Mouse (Mus musculus) mesoderm, embryonic 11.5 days (tissue): ENCODE measurements around the gene Mfap4.

Experiments used
- DNase-seq: peaks from one replicate; pipeline ENCODE4 v3.0.0-alpha.2; 2012; ENCODE audit warnings: low read depth, low spot score

Gene Mfap4

DNA sequence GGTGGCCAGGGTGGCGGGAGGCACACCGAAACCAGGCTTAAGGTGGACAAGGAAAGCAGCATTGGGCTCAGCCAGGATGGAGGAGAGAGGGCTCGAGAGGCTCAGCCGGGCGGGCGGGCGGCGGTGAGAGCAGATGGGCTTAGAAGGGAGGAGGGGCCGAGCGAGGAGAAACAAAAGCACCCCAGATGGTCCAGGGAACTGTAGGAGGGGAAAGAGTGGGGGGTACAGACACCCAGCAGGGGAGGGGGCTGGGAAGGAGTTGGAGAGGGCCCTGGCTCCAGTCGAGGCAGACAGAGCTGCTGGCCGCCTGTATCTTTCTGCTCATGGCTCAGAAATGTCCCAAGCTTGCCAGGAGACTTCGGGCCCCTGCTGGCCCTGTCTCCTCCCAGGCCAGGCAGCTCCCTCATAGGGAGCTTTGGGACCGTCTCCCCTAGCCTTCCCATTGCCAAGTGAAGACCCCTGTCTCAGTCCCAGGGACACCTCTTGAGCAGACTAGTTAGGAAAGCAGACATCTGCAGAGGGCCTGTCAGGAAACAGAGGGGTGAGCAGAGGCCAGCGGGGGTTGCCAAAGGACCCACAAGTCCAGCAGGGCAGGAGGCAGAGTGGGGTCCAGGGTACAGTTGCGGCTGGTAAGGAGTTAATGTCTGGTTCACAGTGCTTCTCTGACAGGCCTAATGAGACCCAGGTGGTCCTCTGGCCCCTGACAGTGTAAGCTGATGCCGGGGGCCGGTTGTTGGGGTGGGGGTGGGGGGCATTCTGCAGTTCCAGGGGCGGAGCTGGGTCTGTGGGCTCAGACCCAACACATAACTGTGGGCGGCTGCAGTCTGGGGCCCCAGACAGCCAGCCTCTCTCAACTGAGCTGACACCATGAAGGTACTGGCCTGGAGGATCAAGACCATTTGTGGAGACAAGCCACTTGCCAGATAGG is at the start of gene Mfap4:
Mfap4 (plus strand) TSS at position 819 of the 928 bp plus-strand sequence.
- DNase-seq: peak; percentile 89

DNA sequence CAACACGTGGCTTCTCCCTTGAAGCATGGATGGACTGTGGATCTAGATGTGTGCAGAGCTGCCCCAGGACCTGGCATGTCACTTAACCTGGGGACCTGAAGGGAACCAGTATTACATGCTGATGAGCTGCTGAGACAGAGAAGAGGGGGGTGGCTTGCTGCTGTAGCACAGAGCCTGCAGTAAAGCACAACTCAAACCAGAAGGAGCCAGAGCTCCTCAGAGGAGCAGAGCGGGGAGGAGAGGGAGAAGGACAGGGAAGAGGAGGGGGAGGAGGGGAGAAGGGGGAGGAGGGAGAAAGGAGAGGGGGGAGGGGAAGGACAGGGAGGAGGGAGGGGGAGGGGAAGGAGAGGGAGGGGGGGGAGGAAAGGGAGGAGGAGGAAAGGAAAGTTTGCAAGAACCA is 48.9 kb upstream of the Mfap4 start:
- no peak for DNase-seq

DNA sequence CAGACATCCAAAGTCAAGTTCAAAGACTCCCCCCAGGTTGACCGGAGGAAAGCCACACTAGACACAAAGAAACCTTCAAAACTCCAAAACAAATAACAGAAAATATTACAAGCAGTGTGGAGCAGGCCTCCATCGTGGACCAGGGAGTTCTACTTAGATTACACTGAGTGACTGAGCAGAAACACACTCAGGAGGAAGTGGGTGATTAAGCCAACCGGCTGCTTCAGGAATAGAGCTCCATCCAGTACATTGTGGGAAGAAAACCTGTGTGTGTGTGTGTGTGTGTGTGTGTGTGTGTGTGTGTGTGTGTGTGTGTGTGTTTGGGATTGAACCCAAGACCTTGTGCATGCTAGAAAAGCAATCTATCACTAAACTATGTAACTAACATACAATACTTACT is 46.1 kb upstream of the Mfap4 start:
- no peak for DNase-seq

DNA sequence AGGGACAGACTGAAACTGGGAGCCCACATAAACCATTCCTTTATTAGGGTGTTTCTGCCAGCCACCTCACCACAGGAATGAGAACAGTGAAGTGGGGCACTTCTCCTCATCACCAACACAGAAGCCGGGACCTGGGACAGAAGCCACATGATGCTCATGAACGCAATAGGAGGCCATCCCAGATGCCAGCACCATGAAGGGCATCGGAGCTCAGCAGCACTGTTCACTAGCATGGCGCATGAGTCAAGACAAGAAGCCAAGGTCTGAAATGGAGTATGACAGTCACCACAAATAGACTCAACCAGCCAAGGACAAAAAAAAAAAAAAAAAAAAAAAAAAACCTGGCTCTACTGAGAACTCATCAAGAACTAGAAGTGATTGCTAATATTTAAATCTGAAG is 44.8 kb upstream of the Mfap4 start:
- DNase-seq: no peak

DNA sequence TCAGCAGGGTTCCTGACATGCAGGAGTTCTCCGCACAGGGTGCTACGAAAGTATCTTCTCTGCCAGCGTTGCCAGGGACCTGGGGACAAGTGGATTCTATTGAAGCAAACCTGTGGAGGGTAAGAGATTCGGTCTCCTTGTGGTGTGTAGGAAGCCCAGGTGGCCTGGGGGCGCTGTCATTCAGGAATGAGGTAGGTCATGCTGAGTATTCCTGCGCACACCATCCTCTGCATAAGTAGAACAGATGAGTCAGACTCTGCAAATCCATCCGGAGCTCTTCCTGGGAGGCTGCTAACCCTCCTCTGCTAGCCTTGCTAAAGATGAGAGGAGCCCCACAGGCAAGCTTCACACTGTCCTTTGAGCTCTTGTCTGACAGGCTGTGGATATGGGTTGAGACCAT is 43.6 kb upstream of the Mfap4 start:
- no peak for DNase-seq

DNA sequence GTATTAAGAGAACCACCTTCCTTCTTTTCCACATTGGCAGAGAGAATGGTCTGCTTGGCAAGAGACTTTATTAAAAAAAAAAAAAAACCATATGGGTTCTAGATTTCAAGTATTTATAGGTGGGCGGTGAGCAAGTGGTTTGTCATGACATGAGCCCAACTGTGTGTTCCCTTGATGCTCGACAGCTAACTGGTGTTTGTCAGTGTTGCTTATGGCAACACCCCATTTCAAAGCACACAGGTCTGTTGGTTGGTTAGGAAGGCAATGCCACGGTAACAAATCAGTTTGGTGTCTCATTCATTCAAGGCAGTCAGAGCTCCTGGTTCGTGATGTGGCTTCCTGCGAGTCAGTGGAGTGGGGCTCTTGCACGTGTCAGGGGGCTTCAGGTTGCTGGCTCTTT is 41.4 kb upstream of the Mfap4 start:
- DNase-seq: no peak

DNA sequence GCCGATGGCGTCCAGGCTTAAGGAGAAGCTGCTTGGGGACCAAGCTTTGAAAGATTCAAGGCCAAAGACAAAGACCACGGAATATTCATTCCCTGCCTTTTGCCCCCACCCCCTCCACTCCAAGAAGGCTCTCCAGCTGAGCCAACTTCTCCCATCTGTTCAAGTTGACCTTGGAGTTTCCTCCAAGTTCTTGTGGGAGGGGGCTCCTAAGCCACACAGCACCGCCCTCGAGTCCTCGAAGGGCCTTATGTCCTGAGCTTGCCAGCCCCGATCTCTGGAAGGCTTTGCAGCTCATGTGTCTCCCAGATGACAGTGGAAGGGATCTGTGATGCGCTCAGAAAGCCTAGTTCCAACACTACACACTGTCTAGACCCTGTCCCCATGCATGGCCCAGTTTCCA is 37.9 kb upstream of the Mfap4 start:
- no peak for DNase-seq

DNA sequence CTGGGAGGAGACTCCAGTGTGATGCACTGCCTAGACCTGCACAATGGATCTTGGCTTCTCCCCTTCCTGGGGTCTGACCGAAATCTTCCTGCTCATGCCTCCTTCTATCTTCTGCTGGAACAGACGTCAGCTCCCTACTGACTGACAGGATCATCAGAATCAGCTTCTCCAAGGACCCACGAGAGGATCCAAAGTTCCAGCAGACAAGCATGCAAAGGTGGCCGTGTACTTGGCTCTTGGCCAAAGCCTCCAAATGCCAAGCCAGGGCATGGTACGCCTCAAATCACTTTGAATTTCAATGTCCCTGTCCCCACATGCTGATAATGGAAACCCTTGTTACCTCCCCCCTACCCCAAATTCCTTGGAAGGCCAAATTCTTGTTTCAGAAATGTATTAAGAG is 37.2 kb upstream of the Mfap4 start:
- no peak for DNase-seq

DNA sequence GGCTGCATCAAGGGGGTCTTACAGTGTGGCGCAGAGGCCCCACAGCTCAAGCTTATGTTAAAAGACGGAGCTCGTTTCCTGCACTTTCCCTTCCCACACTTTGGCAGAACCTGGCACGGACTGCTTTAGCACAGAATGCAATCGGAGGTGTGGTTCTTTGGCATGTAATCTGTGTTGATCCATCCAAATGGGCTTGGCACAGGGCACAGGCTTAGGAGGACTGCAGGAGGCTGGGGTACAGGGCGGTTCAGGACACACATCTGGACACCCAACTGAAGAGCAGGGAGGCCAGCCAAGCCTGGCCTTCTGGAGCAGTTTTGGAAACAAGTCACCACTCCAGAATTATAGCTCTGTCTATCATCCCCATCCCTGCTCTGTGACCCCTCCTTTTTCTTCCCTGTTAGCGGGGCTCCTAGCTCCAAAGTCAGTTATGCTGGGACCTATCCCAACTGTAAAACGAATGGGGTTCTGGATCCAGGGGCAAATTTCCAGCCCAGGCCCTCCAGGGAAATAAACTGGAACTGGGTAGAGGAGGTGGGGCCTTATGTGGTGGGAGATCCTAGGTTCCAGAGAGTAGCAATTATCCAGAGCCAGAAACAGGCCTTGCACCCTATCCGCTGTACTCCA is 36.5 kb upstream of the Mfap4 start:
- DNase-seq: no peak

DNA sequence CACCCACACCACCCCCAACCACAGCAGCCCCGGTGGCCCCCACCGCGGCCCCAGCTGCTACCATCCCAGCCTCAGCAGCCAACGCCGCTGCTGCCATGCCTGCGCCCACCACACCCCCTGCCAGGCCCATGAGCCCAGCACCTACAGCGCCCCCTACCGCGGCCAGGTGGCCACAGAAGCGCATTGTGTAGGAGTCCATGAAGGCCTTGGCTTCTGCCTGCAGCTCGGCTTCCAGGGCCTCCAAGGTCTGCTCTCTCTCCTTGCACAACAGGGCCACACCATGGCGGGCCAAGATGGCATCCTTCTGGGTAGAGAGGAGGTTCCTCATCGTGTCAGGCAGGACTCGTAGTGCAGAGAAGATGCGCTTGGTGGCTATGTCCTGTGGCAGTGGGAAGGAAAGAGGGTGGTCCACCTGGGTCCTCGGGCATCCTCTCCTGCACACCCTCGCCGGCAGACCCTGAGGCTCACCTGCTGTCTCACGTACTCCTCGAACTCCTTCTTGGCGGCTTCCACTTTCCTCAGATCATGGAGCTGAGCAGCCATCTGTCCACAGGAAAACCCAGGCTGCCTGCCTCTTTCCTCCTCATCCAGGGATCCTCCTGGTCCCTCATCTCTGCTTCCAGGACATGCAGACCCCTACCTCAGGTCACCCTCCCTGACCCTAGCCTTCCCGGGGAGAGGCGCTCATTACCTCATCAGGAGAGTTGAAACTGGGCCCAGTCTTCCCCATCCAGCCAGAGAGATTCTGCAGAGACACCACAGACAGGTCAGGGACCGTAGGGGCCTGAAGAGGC is 35.5 kb upstream of the Mfap4 start:
- no peak for DNase-seq

DNA sequence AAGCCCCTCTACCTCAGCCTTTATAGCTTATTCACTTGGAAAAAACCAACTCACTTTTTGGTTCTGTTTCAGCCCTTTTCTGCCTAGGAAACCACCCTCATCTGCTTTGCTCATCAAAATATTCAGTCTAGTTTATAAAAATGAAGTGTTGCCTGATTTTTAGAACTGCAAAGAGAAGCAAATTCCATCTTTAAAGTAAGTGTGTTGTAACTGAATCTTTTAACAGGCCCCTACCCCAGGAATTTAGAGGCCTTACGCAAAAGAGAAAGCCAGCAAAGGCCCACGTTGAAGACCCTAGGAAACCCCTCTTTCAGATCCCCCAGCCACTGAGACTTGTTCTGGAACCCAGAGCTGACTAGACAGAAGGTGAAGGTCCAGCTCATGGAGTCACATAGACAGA is 21.2 kb upstream of the Mfap4 start:
- no peak for DNase-seq

DNA sequence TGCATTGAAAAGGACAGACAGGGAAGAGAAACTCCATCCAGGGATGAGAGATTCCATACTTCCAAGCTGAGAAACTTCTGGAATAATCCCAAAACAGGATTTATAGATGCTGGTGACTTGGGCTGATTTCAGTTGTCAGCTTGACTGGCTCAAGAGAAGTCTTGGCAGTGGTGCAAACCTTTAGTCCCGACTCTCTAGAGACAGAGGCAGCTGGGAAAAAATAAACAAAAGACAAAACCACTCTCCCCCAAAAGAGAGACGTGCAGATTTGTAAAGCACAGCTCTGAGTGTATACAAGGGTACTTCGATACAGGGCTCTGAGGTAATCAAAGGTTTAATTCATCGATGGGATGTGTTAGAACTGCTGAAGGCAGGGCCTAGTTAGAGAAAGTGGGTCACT is 19.8 kb upstream of the Mfap4 start:
- no peak for DNase-seq

DNA sequence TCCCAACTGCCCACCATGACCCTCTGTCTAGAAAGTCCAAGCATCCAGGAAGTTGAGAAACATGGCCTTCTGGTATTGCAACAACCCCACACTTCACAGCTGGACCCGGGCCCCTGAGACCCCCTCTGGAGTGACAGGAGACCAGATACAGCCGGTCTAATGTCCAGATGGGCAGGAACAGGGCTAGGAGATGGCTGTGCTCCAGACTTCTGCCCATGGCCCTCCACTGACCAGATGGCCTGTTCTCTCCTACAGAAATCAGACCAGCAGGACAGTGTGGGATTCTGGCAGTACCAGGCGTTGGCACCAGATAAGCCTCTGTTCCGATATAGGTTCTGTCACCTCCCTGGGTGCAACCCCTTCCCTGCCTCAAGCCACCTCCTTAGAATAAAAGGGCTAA is 16.7 kb upstream of the Mfap4 start:
- DNase-seq: no peak

DNA sequence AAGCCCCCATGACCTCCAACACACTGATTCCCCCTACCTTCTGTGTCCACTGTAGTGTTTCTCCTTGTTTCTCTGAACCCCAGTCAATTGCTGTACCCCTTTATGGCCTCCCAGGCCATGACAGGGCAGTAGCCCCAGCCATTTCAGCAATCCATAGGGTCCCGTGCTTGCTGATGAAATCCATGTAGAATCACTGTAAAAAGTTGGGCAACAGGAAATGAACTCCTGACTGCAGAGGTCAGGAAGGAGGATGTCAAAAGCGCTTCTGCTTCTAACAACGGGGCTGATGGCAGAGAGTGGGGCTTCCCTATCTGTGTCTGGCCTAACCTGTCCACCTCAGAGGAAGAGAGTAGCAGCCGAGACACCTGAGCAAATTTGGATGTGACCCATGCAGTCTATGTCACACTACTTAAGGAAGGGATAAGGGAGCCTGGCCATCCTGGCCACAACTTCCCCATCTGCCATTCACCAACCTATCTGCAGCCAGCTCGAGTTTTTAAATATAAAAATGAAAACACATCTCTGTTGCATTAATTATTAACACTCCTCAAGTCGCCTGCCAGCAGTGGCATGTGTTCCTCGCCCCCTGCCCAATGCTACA is 15.8 kb upstream of the Mfap4 start:
- no peak for DNase-seq

DNA sequence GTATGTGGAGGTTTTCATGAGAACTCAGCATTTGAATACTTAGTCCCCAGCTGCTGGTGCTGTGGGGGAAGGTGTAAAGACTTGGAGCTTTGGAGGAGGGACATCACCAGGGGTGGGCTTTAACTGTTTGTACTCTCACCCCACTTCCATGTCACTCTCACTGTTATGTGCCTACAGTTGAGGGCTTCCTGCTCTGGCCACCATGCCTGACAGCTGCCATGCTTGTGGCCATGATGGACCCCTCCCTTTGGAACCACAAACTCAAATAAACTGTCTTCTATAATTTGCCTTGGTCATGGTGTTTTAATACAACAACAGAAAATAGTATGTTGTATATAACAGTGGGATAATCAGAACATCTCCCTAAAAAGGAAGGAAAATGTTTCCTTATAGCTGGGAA is 14.4 kb upstream of the Mfap4 start:
- DNase-seq: no peak

DNA sequence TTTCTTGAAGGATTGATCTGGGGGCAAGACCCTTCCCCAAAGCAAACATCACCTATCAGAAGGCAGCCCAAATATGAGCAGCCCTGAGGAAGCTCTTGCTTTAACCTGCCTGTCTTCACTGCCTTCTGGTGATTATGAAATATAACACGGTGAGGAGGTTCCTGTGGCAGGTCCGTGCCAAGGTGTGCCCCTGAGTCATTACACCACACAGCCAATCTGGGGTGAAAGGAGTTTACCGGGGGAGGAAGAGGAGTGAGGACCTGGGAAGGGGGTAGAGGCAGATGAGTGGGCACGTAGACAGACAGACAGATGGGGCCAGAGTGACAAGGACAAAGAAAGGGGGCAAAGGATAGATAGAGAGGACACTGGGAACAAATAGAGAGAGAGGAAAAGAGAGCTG is 11.6 kb upstream of the Mfap4 start:
- no peak for DNase-seq

DNA sequence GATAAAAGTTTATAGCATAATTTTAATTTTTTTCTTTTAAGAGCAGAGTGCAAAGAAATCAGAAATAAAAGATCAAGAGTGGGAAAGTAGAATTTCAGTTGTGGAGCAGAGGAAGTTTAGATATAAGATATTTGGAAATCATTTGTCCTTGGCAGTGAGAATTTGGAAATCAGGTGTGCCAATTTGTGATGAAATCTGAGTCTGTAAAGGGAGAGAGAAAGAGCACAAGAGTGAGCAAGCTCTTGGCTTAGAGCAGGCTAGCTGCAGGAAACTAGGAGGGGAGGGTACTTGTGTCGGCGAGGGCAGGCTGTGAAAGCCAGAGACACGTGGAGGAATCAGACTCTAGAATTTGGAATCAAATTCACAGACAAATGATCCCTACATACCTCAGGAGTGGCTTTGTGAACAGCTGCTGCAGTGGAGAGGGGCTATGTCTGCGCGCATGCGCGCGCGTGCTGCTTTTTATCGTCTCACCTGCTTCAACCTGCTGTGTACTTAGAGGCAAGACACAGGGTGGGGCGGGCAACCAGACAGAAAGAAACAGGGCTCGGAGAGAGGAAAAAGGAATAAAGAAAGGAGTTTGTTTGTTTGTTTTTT is 8.3 kb upstream of the Mfap4 start:
- no peak for DNase-seq

DNA sequence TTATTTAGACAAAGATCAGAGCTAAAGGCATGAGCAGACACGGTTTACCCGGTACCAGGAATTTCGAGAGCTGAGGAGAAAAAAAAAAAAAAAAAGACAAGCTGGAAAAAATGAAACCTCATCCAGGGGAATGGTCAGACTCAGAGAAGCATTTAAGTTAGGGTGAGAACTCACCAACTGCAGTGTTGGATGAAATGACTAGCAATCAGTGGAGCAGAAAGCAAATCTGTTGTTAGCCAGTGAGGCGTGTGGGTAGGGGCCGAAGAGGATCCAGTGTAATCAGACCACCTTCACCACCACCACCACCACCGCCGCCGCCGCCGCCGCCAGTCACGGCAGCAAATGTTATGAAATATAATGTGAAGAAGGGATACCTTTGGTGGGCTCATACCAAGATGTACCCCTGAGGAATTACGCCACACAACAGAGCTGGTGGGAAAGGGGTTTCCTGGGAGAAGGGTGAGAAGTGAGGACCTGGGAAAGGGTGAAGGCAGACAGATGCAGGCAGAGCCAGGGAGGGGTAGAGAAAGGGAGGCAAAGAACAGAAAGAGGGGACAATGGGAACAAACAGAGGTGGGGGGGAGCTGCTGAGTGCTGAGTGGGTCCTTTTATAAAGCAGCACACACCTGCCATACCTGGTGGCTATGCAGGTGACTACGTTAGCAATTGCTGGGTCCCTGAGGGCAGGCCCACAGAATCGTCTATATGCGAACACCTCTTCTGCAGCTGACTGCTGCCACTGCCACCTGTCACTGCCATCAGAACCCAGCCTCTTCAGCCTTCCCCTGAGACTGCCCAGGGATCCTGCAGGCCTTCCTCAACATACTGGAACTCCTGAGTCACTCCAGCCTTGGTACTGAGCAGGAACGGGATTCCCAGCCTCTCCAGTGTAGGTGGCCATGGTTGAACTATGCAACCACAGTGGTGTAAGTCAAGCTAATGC is 7.4 kb upstream of the Mfap4 start:
- DNase-seq: no peak

DNA sequence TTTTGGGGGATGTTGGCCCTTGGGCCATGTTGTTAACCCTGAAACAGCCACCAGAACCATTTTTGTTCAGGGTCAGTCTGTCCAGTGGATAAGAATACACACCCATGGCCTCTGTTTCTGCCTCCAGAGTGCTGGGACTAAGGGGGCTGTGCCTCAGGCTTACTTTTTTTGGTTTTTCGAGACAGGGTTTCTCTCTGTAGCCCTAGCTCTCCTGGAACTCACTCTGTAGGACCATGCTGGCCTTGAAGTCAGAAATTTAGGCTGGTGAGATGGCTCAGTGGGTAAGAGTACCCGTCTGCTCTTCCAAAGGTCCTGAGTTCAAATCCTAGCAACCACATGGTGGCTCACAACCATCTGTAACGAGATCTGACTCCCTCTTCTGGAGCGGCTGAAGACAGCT is 6.4 kb upstream of the Mfap4 start:
- no peak for DNase-seq

DNA sequence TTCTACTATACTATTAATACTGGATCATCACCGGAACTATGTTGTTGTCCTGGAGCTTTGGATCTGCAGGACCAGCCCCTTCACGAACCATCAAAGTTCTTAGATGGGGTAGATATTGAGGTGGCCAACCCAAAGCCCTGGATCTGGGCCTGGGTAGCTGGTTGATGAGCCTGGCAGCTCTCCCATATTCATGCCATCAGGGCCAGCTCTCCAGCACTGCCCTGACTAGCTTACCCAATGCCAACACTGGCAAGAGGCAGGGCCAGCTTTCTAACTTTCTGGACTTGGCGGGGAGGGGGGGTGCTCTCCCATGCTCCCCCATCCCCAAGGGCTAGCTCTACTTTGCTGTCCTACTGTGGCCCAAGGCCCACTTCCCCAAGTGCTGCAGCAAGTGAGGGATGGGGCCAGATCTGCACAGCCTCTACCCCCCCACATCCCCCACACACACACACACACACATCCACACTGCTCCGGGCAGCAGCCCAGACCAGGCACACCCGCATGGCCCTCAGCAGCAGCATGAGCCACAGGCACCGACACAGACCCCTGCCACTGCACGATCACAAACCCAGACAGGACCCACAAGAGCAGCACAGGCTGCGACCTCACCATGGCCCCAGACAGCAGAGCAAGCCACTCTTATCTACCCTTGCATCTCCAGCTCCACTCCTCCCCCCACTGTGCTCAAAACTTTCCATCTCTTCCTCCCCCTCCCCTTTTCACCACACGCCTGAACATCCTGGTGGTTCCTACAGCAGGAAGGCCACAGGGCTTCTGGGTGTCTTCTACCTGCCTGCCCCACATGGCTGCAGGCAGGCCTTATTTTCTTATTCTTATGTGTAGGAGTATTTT is 3.8 kb upstream of the Mfap4 start:
- DNase-seq: no peak
